Mouse (Mus musculus) brain, embryonic 14.5 days (tissue): ENCODE measurements around the gene Eif1b. TPM values are rescaled to one million over a fixed set of nuclear protein-coding genes. Genes with fewer than 3 reads are reported as not detected.
A peak's percentile ranks its signal among the peaks of the same experiment; 100 is the strongest.

Experiments
- DNase-seq: peaks from one replicate; pipeline ENCODE4 v3.0.0-alpha.2; 2011; ENCODE audit warnings: low read depth
- CTCF ChIP-seq: fragments of 200-500 bp; IDR thresholded peaks from 2 replicates; pipeline ENCODE4 v1.5.1; 2012; ENCODE audit warnings: inconsistent platforms, mild to moderate bottlenecking, moderate library complexity, borderline replicate concordance; ENCODE audit not compliant: insufficient read depth, insufficient read length; ENCODE audit errors: extremely low read depth
- POLR2A ChIP-seq: fragments of 200-500 bp; IDR thresholded peaks from 2 replicates; pipeline ENCODE4 v1.6.1; 2012; ENCODE audit warnings: mild to moderate bottlenecking, inconsistent platforms, borderline replicate concordance; ENCODE audit not compliant: poor library complexity, insufficient read depth, insufficient read length, severe bottlenecking; ENCODE audit errors: extremely low read depth
- polyA plus RNA-seq: library from polyadenylated mRNA; depleted of rRNA; stranded (reverse); fragments of >200 nt; gene quantifications from 2 replicates; pipeline ENCODE4 v1.2.3, GENCODE M21; 2012

The Eif1b gene
- polyA plus RNA-seq, 1 experiment, result 156 TPM

DNA sequence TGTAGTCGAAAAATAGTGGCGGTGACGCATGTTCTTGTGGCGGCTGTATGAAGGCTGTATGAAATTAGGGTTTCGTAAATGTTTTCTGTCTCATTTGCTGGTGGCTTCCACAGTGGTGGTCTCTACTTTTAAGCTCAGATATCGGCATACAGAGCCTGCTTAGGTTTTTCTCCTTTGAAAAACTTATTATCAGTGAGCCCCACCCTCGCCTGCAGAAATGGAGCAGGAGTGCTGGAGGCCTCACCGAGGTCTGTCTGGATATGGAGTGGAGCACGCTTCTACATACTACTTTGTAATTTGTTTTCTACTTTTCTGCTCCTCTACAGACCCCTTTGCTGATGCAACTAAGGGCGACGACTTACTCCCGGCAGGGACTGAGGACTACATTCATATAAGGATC lies 1.7 kb downstream of the Eif1b start:
- TF ChIP-seq CTCF (no peak), POLR2A (no peak)
- DNase-seq, result no peak

DNA sequence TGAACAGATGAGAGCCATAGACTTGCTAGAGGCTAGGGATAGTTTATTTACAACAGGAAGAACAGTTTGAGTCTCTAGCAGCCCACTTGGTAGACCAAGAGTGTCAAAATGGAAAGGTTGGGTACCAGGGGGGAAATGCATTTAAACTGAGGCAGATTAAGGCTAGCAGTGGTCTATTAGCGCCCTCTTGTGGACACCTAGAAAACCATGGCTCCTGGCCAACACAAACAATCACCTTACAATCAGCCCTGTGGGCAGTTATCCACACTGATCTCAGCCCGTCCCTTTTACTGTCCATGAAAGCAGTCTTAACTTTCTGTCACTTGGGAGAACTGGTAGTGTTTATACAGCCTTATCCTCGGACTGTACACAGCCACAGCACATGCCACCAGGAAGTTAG lies 4.7 kb downstream of the Eif1b start:
- TF ChIP-seq POLR2A, result no peak
- TF ChIP-seq CTCF, result peak; percentile 89
- peak; percentile 90 for DNase-seq

DNA sequence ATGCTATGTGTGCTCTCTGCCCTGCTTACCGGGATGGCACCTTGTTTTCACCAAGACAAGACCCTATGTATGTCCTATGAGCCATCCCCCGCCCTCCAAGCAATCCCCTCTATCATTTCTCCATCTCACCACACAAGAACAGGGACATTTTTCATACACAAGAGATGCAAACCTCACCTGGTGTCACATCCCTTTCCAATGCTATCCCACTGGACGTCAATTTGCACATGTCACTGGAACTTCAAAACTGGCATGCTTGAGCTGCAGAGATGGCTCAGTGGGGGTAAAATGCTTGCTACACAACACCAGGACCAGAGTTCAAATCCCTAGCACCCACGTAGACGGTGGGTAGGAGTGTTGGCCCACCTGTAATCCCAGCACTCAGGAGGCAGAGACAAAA lies 6.0 kb downstream of the Eif1b start:
- TF ChIP-seq CTCF (no peak), POLR2A (no peak)
- DNase-seq, result no peak

DNA sequence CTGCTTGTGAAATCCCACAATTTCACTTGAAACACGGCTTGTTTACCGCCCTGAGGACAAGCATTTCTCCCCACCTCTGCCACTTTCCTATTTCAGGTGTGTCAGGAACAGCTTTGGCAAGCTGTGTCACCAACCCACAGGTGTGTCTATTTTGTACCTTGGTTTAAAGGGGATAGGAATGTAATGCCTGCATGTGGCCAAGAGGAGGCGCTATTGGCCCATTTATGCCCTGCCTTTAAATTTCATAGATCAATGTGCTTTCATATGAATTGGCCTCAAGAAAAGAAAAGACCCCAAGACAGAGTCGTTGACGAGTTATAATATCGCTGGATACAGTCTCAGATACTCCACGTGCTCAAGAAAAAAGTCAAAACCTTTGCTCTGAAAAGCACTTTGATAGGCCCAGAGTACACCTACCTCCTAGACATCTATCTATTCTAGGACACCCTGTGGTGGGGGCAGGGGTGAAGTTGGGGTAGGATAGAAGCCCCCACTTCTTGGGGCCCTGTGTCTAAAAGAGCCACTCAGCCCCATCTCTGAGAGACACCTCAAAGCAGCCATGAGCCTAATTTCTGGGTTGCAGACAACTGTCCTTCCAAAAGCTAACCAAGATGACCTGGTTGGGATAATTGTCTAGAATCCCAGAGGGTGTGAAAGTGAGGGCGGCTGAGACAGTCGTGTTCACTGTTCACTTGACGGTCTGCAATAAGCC lies 9.3 kb downstream of the Eif1b start:
- DNase-seq, result no peak
- no peak for TF ChIP-seq POLR2A
- peak; percentile 56; the same call in 1 of the 2 replicates for TF ChIP-seq CTCF

DNA sequence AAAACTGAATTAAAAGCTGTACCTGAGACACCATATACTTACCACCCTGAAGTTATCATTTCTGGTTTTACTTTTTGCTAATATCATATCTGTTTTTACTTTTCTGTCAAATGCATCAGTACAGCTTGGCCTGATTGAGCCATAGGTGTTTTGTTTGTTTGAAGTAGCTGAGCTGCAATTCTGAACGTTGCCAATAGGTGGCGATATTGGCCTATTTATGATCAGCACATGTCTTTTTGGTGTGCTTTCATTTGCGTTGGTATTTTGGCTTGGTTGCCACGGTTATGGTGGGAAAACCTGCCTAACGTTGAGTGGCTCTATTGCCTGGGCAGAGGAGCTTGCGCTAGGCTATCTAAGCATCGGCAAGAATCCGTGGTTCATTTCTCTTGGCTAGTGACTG lies 10.0 kb downstream of the Eif1b start:
- peak; percentile 95 for DNase-seq
- TF ChIP-seq CTCF (peak; percentile 83; the same call in 1 of the 2 replicates), POLR2A (no peak)

DNA sequence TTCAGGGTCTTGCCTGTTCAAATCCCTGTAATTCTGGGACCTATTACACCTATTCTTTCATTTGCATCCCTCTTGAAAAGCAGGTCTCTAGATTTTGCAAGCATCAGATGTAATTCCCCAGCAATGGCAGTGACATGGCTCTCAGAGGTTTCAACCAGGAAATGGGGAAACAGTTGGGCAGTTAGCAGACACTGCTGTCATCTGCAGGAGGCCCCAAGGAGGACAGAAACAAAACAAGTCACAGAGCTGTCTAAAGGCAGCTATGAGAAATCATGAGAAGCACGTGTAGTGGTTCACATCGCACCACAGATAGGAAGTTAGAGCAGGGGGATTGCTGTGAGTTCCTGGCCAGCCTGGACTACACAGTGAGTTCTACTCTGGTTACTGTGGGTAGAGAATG lies 12.4 kb downstream of the Eif1b start:
- DNase-seq, result no peak
- TF ChIP-seq POLR2A (no peak), CTCF (no peak)

DNA sequence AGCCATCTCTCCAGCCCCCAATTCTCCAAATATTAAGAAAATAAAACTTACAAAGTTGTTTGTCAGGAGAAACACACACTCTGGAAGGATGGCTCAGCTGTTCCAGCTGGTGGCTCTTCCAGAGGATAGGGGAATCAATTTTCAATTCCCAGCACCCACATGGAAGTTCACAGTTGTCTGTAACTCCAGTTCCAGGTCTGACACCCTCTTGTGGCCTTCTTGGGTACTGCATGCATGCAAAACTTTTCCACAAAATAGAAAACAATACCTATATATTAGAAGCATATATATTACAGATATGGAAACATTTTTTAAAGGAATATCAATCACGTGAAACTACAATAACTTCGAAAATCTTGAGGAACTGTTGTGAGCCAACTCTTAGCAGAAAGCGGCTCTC lies 19.7 kb downstream of the Eif1b start:
- no peak for DNase-seq
- no peak for TF ChIP-seq POLR2A
- peak; percentile 60; the same call in 1 of the 2 replicates for TF ChIP-seq CTCF

DNA sequence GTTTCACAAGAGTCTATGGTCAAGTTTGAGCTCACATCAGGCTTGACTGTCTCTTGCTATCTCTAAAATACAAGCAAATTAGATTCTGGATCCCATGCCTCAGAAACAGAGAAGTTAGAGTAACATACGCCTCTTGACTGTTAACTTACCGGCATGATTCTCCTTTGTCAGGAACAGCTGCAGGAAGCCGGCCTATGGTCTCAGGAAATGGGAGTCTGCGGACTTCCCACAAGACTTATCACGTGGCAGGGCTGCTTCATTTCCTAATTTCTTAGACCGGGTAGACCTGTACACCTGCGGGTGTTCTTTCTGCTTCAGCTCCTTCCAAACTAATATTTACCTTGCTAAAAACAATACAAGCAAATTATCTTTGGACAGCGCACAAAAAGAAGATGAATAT lies 24.7 kb downstream of the Eif1b start:
- no peak for TF ChIP-seq CTCF
- DNase-seq, result no peak

DNA sequence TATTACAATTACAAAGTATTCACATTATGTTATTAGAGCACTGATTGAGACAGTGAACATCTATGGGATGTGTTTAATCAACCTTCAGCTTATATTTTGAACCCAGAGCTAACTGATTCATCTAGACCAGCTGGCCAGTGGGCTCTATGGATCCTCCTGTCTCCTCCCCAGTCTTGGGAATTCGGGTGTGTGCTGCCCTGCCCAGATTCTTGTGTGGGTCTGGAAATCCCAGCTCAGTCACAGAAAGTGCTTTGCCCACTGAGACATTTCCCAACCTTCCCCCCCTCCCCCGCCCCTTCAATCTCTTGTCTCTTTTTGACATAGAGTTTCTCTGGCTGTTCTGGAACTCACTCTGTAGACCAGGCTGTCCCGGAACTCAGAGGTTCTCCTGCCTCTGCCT lies 26.9 kb downstream of the Eif1b start:
- TF ChIP-seq CTCF (no peak), POLR2A (no peak)
- no peak for DNase-seq

DNA sequence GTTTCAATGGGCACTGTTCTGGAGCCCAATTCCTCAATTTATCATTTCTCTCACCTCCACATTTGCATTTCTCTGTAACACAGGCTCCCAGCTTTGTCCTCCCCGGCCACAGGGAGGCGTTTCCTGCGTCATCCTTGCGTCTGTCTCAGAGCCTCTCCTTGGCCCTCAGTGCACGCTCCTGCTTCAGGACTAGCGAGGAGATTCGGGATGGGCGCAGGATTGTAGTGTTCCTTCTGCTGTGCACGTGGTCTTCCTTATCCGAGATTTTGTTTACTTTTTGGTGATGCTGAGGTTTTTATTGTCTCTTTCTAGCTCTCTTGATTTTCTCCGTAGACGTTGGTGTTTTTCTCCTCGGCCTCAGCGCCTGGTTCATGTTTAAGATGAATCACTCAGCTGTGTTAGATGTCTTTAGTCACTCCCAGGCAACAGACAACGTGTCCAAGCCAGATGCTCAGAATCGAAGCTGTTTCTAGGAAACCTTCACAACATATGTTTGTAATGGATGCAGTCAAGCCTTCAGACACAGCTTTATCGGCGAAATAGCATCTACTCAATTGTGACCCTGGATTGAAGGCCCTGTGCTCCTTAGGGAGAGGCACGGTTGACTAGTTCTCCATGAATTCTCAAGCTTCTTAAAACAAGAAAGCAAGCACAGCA lies 27.6 kb downstream of the Eif1b start:
- DNase-seq, result peak; percentile 18
- no peak for TF ChIP-seq CTCF
- TF ChIP-seq POLR2A, result no peak

DNA sequence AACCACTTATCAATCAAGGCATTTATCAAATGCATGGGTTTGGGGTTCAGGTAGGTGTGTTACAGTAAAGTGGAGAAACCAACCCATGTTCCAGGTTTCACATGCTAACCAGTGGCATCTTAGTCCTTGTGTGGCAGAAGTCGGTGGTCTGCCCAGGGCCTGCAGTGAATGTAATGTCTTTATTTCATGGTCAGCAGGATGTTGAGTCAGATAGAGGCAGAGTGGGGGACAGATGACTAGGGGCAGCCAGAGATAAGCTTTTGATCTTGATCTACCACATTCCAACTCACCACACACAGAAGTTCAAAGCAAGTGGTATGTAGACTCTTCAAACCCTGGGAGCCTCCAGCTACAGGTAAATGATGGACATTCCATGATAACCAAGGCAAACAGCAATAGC lies 29.1 kb downstream of the Eif1b start:
- DNase-seq, result no peak
- TF ChIP-seq POLR2A (no peak), CTCF (no peak)

DNA sequence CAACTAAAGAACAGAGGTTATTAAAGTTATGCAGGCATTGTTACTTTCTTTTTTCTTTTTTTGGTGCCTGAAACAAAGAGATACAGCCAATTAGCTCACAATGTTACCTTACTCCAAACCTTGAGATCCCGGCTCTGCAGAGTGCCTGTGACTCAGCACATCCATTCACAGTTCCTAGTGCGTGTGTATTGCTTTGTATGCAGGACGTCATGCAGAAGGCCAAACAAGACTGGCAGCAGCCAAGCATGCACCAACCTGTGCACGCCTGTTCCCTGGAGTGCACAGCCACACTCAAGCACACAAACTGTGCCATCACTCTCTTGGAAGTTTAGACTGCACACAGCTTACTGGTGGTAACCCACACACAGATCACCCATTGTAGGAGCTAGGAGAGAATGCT lies 35.2 kb downstream of the Eif1b start:
- peak; percentile 28 for DNase-seq
- TF ChIP-seq CTCF (no peak), POLR2A (no peak)
